Mouse (Mus musculus): ENCODE results near the gene Gm973.

DNA sequence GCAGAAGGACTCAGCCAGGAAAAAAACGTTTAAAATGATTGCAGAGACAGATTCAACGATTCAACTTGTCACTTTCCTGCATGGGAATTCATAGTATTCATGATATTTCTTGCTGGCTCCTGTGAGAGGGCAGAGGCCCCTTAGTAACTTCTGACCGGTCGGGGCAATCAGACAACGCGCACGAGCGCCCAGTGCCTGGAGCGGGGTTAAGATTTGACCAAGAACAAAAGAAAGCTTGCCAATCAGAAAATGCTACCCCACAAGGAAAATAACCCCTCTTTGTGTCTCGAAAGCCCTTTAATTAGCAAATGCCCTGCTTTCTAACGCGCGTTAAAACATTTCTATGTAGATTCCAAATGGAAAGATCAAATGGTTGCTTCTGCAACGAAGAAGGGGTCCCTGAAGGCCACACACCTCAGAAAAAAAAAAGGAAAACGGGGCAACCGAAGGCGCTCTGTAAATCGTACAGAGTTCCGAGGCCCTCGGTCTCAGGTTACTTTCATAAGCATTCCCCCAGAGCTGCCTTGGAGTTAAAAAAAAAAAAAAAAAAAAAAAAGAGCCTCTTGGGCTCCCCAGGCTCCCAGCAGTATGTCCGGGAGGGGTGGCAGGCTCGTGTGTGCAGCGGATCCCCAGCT, 35.1 kb upstream of the Gm973 start:
- TF ChIP-seq CTCF (IDR thresholded peaks at IDR 0.05; ENCODE audit: extremely low read depth, insufficient read depth, low read length) (no peak), POLR2A (IDR thresholded peaks at IDR 0.05; ENCODE audit: extremely low read depth, insufficient read depth, low read length) (no peak)
